ENCODE assay signal across 16 mouse cellular contexts in the genomic region with DNA sequence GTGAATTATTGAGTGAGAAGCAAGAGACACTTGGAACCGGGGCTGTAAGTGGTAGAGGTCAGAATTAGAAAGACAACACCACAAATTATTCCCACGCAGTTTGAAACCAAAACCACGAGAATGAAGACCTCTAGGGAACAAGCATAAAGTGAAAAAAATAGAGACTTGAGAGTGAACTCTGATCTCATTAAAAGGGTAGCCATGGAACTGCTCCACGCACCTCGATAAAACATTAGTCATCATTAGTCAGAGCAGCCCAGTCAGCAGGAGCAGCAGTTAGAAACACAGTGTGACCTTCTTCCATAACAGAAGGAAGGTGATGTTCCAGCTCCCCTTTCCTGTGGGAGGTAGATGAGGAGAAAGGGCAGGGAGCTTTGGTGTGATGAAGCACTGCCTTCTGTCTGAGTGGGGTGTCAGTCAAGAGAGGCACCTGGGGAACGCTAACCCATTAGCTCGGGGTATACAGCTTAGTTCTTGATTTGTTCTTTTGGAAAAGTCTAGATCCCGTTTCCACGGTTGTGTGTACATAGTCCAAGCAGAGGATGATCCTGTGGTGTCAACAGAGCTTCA.
DNase-seq lines count a peak whose midpoint lies in the region; ATAC-seq and TF ChIP-seq lines count a peak whose summit lies in the region.
"Had no signal": no experiment of that assay in that cellular context is flagged by ENCODE, and none has a peak within 500 bp of the region (broad histone marks: within the 10 kb centered on the region; RNA-seq: fewer than 3 reads in every experiment).

No protein-coding gene starts in this region.

- WGBS in hindbrain, embryonic 12.5 days: 68% methylated on average over 9 of the region's 9 CpGs
- 67% methylated on average over 9 of the region's 9 CpGs for WGBS in hindbrain, embryonic 16.5 days
- 37% methylated on average over 9 of the region's 9 CpGs for WGBS in kidney, postnatal 0 days
- 77% methylated on average over 9 of the region's 9 CpGs for whole genome bisulfite sequencing in midbrain, embryonic 13.5 days

- no peak overlapping the region for H3K9ac ChIP-seq in hindbrain, embryonic 12.5 days
- no peak overlapping the region for H3K9ac ChIP-seq in hindbrain, embryonic 16.5 days (ENCODE audit: low read depth, low read length)
- H3K9ac ChIP-seq in kidney, postnatal 0 days (ENCODE audit: low read depth, low read length): no peak overlapping the region
- no peak overlapping the region for H3K9ac ChIP-seq in midbrain, embryonic 13.5 days (replicated peaks)
- H3K9ac ChIP-seq: liver, embryonic 14.5 days; midbrain, embryonic 12.5 days had no signal

- H3K4me1 ChIP-seq in hindbrain, embryonic 12.5 days: peaks cover 3% of the 10 kb centered on the region; the same call in 1 of the 2 replicates
- no peaks in the 10 kb centered on the region; the same call in 1 of the 2 replicates for H3K4me1 ChIP-seq in hindbrain, embryonic 16.5 days (ENCODE audit: control insufficient read depth, insufficient read depth, low read depth, low read length)
- H3K4me1 ChIP-seq in kidney, postnatal 0 days (replicated peaks; ENCODE audit: insufficient read depth, low read length): no peaks in the 10 kb centered on the region
- 0 out of 2 replicates have a peak, but pooled peaks cover 4% of the 10 kb centered on the region for H3K4me1 ChIP-seq in midbrain, embryonic 13.5 days (replicated peaks)
- H3K4me1 ChIP-seq: midbrain, embryonic 12.5 days had no signal

- ATAC-seq in hindbrain, embryonic 12.5 days (ENCODE audit: low FRiP score): peak; percentile 48; the same call in 1 of the 2 replicates
- ATAC-seq in hindbrain, embryonic 16.5 days: no peak; the same call in 1 of the 2 replicates
- ATAC-seq in kidney, postnatal 0 days (replicated peaks; ENCODE audit: low FRiP score, low read depth): peak; percentile 68; the same call in 1 of the 2 replicates
- no peak for ATAC-seq in midbrain, embryonic 13.5 days
- no peak for ATAC-seq in monocyte, adult 5-6 weeks (replicated peaks; ENCODE audit: insufficient number of reproducible peaks, low FRiP score, low TSS enrichment, poor library complexity, severe bottlenecking)

- H3K27ac ChIP-seq in hindbrain, embryonic 12.5 days: no peak overlapping the region
- no peak overlapping the region for H3K27ac ChIP-seq in hindbrain, embryonic 16.5 days (ENCODE audit: low read depth, low read length)
- no peak overlapping the region for H3K27ac ChIP-seq in kidney, postnatal 0 days
- H3K27ac ChIP-seq in midbrain, embryonic 13.5 days: no peak overlapping the region
- H3K27ac ChIP-seq: heart, adult 2 months; liver, embryonic 14.5 days; midbrain, embryonic 12.5 days had no signal

- H3K4me2 ChIP-seq in hindbrain, embryonic 12.5 days (replicated peaks): no peak overlapping the region
- no peak overlapping the region for H3K4me2 ChIP-seq in hindbrain, embryonic 16.5 days (ENCODE audit: low read length)
- H3K4me2 ChIP-seq in kidney, postnatal 0 days (ENCODE audit: low read length): no peak overlapping the region
- H3K4me2 ChIP-seq in midbrain, embryonic 13.5 days (replicated peaks): no peak overlapping the region
- H3K4me2 ChIP-seq: midbrain, embryonic 12.5 days had no signal

- peak; percentile 58 for DNase-seq in 3T3-L1 (ENCODE audit: low read depth, low spot score)
- DNase-seq in adrenal gland, postnatal 14 days: peak; percentile 9
- peak; percentile 8 for DNase-seq in kidney, postnatal 0 days (ENCODE audit: low spot score)
- no peak for DNase-seq in urinary bladder, postnatal 36 days (ENCODE audit: low spot score in 2 of 2)
- DNase-seq: cerebellum, adult 9-11 months; heart, adult 2 months; heart, postnatal 10 days; lung, postnatal 14 days; right cerebral cortex, postnatal 25 days had no signal

- H3K27me3 ChIP-seq in hindbrain, embryonic 12.5 days: no peaks in the 10 kb centered on the region
- no peaks in the 10 kb centered on the region for H3K27me3 ChIP-seq in hindbrain, embryonic 16.5 days (replicated peaks; ENCODE audit: control insufficient read depth, insufficient read depth, low read length)
- H3K27me3 ChIP-seq in kidney, postnatal 0 days (ENCODE audit: insufficient read depth, low read length): no peaks in the 10 kb centered on the region
- H3K27me3 ChIP-seq in midbrain, embryonic 13.5 days: no peaks in the 10 kb centered on the region
- H3K27me3 ChIP-seq: midbrain, embryonic 12.5 days had no signal

- H3K9me3 ChIP-seq in hindbrain, embryonic 12.5 days (replicated peaks): no peaks in the 10 kb centered on the region
- no peaks in the 10 kb centered on the region for H3K9me3 ChIP-seq in hindbrain, embryonic 16.5 days (ENCODE audit: control insufficient read depth, low read length)
- no peaks in the 10 kb centered on the region for H3K9me3 ChIP-seq in kidney, postnatal 0 days (replicated peaks; ENCODE audit: low read length)
- no peaks in the 10 kb centered on the region for H3K9me3 ChIP-seq in midbrain, embryonic 13.5 days
- H3K9me3 ChIP-seq: midbrain, embryonic 12.5 days had no signal

- TF ChIP-seq CTCF in kidney, postnatal 0 days (IDR thresholded peaks at IDR 0.05; ENCODE audit: low read depth): no peak

- H3K36me3 ChIP-seq in hindbrain, embryonic 12.5 days: no peaks in the 10 kb centered on the region
- H3K36me3 ChIP-seq in hindbrain, embryonic 16.5 days (ENCODE audit: control insufficient read depth, insufficient read depth, low read length): no peaks in the 10 kb centered on the region
- H3K36me3 ChIP-seq in kidney, postnatal 0 days (ENCODE audit: insufficient read depth, low read length): no peaks in the 10 kb centered on the region
- H3K36me3 ChIP-seq in midbrain, embryonic 13.5 days: no peaks in the 10 kb centered on the region
- H3K36me3 ChIP-seq: midbrain, embryonic 12.5 days had no signal

- no peak overlapping the region for H3K4me3 ChIP-seq in hindbrain, embryonic 12.5 days
- no peak overlapping the region for H3K4me3 ChIP-seq in hindbrain, embryonic 16.5 days (ENCODE audit: low read length)
- H3K4me3 ChIP-seq in kidney, postnatal 0 days (replicated peaks; ENCODE audit: low read depth, low read length): no peak overlapping the region
- H3K4me3 ChIP-seq in midbrain, embryonic 13.5 days (replicated peaks): no peak overlapping the region
- H3K4me3 ChIP-seq: erythroblast, embryonic 14.5 days; heart, adult 2 months; midbrain, embryonic 12.5 days had no signal

Comparison
In these comparisons a context has a peak if more than half of its experiments do, and no peak if none do; other contexts are left out.
1. ATAC-seq: peak in hindbrain, embryonic 12.5 days (single experiment) and kidney, postnatal 0 days (single experiment); none in hindbrain, embryonic 16.5 days (single experiment), midbrain, embryonic 13.5 days (single experiment) and monocyte, adult 5-6 weeks (single experiment).
2. DNase-seq: peak in 3T3-L1 (single experiment), adrenal gland, postnatal 14 days (single experiment) and kidney, postnatal 0 days (single experiment); none in urinary bladder, postnatal 36 days (0 of 2).